Mouse (Mus musculus) embryonic fibroblast, embryonic 13.5 days (primary cell): ENCODE data around the gene Coq8a.

Experiments used
- CTCF ChIP-seq: IDR thresholded peaks from 2 replicates; pipeline ENCODE4 v1.5.1; 2011; ENCODE audit warnings: mild to moderate bottlenecking, control low read depth, low read length, moderate library complexity, borderline replicate concordance; ENCODE audit not compliant: insufficient read depth
- POLR2A ChIP-seq: IDR thresholded peaks from 2 replicates; pipeline ENCODE4 v1.6.1; 2011; ENCODE audit warnings: low read depth, mild to moderate bottlenecking, control low read depth, low read length, moderate library complexity

GRCm38 (mm10) chr1:180172600-180172999, 26.8 kb downstream of the Coq8a start:
- TF ChIP-seq CTCF: no peak
- TF ChIP-seq POLR2A: no peak
